Mouse (Mus musculus) adrenal gland (tissue): ENCODE measurements around the gene Zfp446.
"Not testable (repeated sequence)": the region's sequence is repeated elsewhere in the genome, so short reads cannot be mapped to it uniquely, and the experiment has no call there.

Experiments used
- intact Hi-C: fragments of 180-260 bp; cut with DNase I; formaldehyde crosslinking; loops from one replicate; pipeline ENCODE4 v1.15.1; 2025
- long read RNA-seq, 2 experiments: library from polyadenylated mRNA; unstranded; transcript quantifications; one replicate each; pipeline ENCODE4 v2.0.0; 2020; ENCODE audit warnings: borderline replicate concordance in 1 of 2; ENCODE audit not compliant: insufficient replicate concordance in 1 of 2

Zfp446 gene
- long read RNA-seq, experiment 1, partial matches to known transcripts, result 1 of 3 reads
- long read RNA-seq, experiment 1, other reads (novel, unspliced or antisense), result 1 of 3 reads
- long read RNA-seq, experiment 2, partial matches to known transcripts, result 0 of 1 reads
- long read RNA-seq, experiment 2, other reads (novel, unspliced or antisense), result 1 of 1 reads

GRCm38 (mm10) chr7:12977682-12978389 is at the start of gene Zfp446:
Zfp446 (plus strand) TSS chr7:12977848.
- intact Hi-C loops, result no loop called here

GRCm38 (mm10) chr7:12933615-12934140 is 44.0 kb upstream of the Zfp446 start:
- intact Hi-C loops, result no loop called here

DNA sequence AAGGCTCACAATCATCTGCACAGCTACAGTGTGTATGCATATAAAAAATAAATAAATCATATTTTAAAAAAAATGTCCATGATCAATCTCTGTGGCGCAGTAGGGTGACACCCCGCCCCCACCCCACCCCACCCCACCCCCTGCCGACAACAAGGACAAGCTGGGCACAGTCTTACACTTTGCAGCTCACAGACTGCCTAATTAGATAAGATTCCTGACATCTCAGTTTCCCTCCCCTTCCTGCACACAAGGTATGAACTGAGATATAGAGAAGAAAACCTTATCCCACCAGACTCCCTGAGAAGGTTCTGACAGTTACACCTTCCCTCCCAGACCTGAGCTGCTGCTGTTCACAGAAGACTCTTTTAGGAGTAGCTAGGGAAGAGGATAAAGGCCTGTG is 42.8 kb upstream of the Zfp446 start:
- intact Hi-C loops, result no loop called here

DNA sequence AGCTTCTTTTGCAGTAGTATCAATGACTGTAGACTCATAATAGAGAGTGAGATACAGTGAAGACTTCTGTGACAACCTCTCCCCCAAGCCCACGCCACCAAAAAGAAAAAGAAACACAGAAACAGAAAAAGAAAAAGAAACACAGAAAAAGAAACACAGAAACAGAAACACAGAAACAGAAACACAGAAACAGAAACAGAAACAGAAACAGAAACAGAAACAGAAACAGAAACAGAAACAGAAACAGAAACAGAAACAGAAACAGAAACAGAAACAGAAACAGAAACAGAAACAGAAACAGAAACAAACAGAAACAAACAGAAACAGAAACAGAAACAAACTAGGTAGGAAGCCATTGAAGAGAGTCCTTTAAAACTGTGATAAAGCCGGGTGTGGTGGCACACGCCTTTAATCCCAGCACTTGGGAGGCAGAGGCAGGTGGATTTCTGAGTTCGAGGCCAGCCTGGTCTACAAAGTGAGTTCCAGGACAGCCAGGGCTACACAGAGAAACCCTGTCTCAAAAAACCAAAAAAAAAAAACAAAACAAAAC is 40.3 kb upstream of the Zfp446 start:
- intact Hi-C loops, result not testable (repeated sequence)

DNA sequence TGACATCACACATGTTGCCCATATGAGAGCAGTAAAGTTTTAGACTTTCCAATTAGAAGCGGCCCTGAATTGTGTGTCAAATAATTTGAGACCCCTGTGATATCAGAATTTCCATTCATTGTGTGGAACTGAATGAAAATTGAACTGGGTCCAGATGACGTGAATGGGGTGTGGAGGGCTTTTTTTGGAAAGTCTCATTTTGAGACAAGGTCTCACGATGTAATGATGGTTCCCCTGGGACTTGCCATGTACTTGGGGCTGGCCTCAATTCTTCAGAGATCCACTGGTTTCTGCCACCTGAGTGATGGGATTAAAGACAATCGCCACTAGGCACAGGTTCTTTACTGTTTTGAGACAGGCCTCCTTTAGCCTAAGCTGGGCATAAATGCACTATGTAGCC is 37.0 kb upstream of the Zfp446 start:
- intact Hi-C loops, result no loop called here

- intact Hi-C loops, result no loop called here
Measured at GRCm38 (mm10) chr7:12943488-12943887, 34.2 kb upstream of the Zfp446 start.

DNA sequence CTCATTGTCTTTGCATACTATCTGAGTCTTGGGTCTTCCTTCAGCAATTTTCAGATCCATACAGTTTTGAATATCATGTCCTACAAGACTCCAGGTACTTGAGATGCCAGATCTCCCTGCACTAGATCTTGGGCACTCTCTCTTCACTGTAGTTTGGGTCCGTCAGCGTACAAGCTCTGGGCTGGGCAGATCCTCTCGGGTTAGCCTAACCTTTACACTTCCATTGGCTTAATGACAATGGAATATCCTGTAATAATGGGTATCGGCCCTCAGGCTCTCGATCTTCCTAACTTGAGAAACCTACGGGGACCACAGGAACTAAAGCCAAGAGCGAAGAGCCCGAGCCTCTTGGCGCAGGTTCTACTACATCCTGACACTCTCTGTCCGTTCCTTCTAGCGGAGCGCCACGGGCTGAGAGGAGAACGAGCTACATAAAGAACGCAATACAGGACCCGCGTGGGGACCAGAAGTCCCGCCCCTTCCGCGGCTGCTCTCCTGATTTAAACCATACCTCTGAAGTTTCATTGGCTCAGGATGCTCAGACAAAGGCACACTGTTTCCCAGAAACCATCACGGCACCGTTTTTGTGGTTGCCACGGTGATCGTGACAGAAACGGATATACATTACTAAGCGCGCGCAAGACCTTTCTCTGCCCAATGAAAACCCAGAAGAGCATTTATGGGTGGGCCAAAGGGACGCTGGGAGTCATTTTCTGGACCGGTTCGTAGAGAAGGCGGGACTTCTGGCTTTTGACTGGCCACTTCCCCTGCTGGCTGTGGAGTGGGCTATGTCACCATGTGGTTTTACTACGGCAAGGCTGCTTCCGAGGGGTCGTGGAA is 28.4 kb upstream of the Zfp446 start:
- intact Hi-C loops, result loop anchor here (5.0 kb wide), 1 partner anchor 37 kb away; no protein-coding TSS in a partner anchor

GRCm38 (mm10) chr7:12949872-12950229 is 27.8 kb upstream of the Zfp446 start:
- intact Hi-C loops, result loop anchor here (5.0 kb wide), 1 partner anchor 38 kb away; no protein-coding TSS in a partner anchor

GRCm38 (mm10) chr7:12954896-12955295 is 22.8 kb upstream of the Zfp446 start:
- intact Hi-C loops, result no loop called here

GRCm38 (mm10) chr7:12957511-12957910 is 20.1 kb upstream of the Zfp446 start:
- intact Hi-C loops, result no loop called here

- intact Hi-C loops, result no loop called here
Measured at GRCm38 (mm10) chr7:12958948-12959347, 18.7 kb upstream of the Zfp446 start.

- intact Hi-C loops, result no loop called here
Measured at GRCm38 (mm10) chr7:12959718-12960117, 17.9 kb upstream of the Zfp446 start.

GRCm38 (mm10) chr7:12961511-12962141 is 16.0 kb upstream of the Zfp446 start:
- intact Hi-C loops, result no loop called here

GRCm38 (mm10) chr7:12965678-12966091 is 12.0 kb upstream of the Zfp446 start, which contains the start of gene Zfp324:
Zfp324 (plus strand) TSS chr7:12965838.
- intact Hi-C loops, result no loop called here

DNA sequence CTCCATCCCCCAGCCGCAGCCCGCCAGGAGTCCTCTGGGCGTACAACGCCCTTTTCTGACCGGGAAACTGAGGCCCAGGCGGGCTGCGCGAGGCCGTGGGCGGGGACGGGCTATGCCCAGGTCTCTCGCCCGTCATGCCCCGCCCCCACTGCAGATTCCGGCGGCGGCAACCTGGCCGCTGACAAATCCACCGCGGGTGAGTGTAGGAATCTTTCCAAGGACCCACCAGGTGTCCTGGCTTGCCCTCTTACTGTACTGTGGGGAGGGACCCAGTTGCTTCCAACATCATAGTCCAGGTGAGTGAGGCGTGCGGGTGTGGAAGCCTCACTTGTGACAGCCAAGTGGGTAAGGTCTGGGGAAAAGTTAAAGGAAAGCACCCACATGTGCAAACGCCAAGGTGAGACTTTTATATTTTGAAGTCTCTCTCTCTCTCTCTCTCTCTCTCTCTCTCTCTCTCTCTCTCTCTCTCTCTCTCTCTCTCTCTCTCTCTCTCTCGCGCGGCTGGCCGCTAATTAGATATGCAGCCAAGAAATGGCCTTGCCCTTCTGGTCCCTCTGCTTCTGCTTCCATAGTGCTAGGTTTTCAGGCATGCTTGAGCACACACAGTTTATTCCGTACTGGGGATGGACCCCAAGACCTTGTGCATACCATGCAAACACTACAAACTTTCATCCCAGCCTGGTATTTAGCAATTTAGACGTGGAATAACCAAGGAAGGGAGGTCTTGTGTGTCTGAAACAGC is 11.4 kb upstream of the Zfp446 start:
- intact Hi-C loops, result no loop called here

DNA sequence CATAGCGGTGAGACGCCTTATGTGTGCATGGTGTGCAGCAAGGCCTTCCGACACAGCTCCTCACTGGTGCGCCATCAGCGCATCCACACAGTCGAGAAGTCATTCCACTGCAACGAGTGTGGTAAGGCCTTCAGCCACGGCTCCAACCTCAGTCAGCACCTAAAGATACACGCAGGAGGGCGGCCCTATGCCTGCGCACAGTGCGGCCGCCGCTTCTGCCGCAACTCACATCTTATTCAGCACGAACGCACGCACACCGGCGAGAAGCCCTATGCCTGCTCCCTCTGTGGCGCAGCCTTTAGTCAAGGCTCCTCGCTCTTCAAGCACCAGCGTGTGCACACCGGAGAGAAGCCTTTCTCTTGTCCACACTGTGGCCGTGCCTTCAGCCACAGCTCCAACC is 6.7 kb upstream of the Zfp446 start:
- intact Hi-C loops, result no loop called here

- intact Hi-C loops, result no loop called here
Measured at GRCm38 (mm10) chr7:12978931-12979722, 1.5 kb downstream of the Zfp446 start.

- intact Hi-C loops, result loop anchor here (5.0 kb wide), 1 partner anchor 52 kb away; the partner anchor contains the start of gene Rnf225
Measured at GRCm38 (mm10) chr7:12979776-12980175, 2.1 kb downstream of the Zfp446 start.

DNA sequence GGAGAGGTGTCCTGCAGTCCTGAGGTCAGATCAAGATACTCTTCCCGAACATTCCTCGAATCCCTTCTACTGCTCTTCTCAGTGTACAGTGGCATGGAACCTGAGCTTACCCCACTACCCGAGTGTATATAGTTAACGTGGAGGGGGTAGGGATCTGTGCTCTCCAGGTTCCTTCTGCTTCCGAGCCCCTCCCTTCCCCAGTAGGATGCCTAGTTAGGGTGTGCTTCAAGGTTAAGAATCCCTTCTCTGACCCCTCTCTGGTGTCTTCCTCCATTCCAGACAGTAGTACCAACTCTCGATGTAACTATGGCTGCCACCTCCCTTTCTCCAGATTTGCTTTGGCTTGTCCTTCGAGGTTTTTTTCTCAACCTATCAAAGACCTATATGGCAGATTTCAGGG is 2.6 kb downstream of the Zfp446 start:
- intact Hi-C loops, result loop anchor here (5.0 kb wide), 1 partner anchor 53 kb away; the partner anchor contains the start of gene Rnf225
